Comparison of ENCODE assay signal across 35 mouse cellular contexts in the genomic region with DNA sequence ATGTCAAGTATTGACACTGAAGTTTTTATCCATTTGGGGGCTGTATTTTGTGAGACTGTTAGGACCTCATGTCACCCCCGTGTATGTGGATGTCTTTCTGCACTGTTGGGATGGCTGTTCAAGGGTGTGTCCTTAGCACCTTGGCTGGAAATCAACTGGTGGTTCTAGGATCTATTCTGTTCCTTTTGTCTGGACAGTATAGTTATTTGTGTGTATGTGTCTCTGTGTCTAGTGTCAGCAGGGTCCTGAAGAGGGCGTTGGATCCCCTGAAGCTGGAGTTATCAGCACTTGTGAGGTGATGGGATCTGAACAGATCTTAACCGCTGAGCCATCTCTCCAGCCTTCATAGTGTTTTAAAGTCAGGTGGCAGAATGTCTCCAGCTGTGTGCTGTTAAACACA.
"Had no signal": no experiment of that assay in that cellular context is flagged by ENCODE, and none has a peak within 500 bp of the region (broad histone marks: within the 10 kb centered on the region; RNA-seq: fewer than 3 reads in every experiment).

No protein-coding gene starts in this region.

- ATAC-seq: hindbrain, embryonic 16.5 days; hindbrain, postnatal 0 days; inflammation-experienced regulatory T-cells, adult 6 months; intestine, embryonic 16.5 days; intestine, postnatal 0 days had no signal

- H3K4me3 ChIP-seq: heart, embryonic 10.5 days; heart, embryonic 12.5 days; heart, embryonic 13.5 days; heart, embryonic 15.5 days; hindbrain, embryonic 10.5 days; hindbrain, embryonic 12.5 days; hindbrain, embryonic 13.5 days; hindbrain, embryonic 15.5 days; kidney, embryonic 15.5 days; layer of hippocampus, adult 2 months; left cerebral cortex, adult 2 months had no signal

- H3K9ac ChIP-seq: heart, embryonic 12.5 days; heart, embryonic 13.5 days; heart, embryonic 15.5 days; hindbrain, embryonic 12.5 days; hindbrain, embryonic 13.5 days; hindbrain, embryonic 14.5 days; hindbrain, embryonic 15.5 days; kidney, embryonic 15.5 days had no signal

- H3K27me3 ChIP-seq: heart, embryonic 12.5 days; heart, embryonic 13.5 days; heart, embryonic 15.5 days; hindbrain, embryonic 12.5 days; hindbrain, embryonic 13.5 days; hindbrain, embryonic 15.5 days; kidney, embryonic 15.5 days had no signal

- DNase-seq: heart, postnatal 10 days; heart, postnatal 14 days; heart, postnatal 36 days; heart, postnatal 4 days; kidney, adult 11 months; kidney, adult 18-20 months; kidney, adult 2 months; kidney, adult 8-10 months; kidney, adult 9 months; kidney, postnatal 10 days; kidney, postnatal 14 days; kidney, postnatal 25 days; kidney, postnatal 36 days; kidney, postnatal 4 days; layer of hippocampus, adult 9-11 months; layer of hippocampus, postnatal 36 days had no signal

- H3K4me1 ChIP-seq: heart, embryonic 10.5 days; heart, embryonic 12.5 days; heart, embryonic 15.5 days; hindbrain, embryonic 10.5 days; hindbrain, embryonic 12.5 days; hindbrain, embryonic 13.5 days; hindbrain, embryonic 15.5 days; kidney, embryonic 15.5 days had no signal

- H3K27ac ChIP-seq: heart, embryonic 10.5 days; heart, embryonic 13.5 days; heart, embryonic 15.5 days; hindbrain, embryonic 10.5 days; hindbrain, embryonic 12.5 days; hindbrain, embryonic 13.5 days; hindbrain, embryonic 14.5 days; hindbrain, embryonic 15.5 days; hindbrain, postnatal 0 days; kidney, embryonic 15.5 days; kidney, postnatal 0 days; layer of hippocampus, adult 2 months; left cerebral cortex, adult 2 months had no signal

- H3K9me3 ChIP-seq: heart, embryonic 10.5 days; heart, embryonic 12.5 days; heart, embryonic 13.5 days; heart, embryonic 15.5 days; hindbrain, embryonic 10.5 days; hindbrain, embryonic 12.5 days; hindbrain, embryonic 13.5 days; hindbrain, embryonic 15.5 days; kidney, embryonic 15.5 days had no signal

- H3K36me3 ChIP-seq: heart, embryonic 10.5 days; heart, embryonic 12.5 days; hindbrain, embryonic 13.5 days; hindbrain, embryonic 15.5 days had no signal

- H3K4me2 ChIP-seq: heart, embryonic 11.5 days; heart, embryonic 12.5 days; heart, embryonic 13.5 days; heart, embryonic 15.5 days; hindbrain, embryonic 12.5 days; hindbrain, embryonic 13.5 days; hindbrain, embryonic 14.5 days; hindbrain, embryonic 15.5 days; kidney, embryonic 15.5 days had no signal
